Mouse (Mus musculus) large intestine, adult 2 months (tissue): ENCODE measurements at regions not wholly inside any gene's neighbourhood (a gene's known extent, or its start where the extent isn't known, plus 50 kb on each side); places are given as distances from the start of the nearest gene placed in this dataset.

Experiments
- DNase-seq: peaks from one replicate; pipeline ENCODE4 v3.0.0-alpha.2; 2012; ENCODE audit warnings: low read depth, low spot score
- WGBS: fragments of 180-500 bp; shearing (Covaris S2); methylation state at CpG from one replicate; pipeline ENCODE4 v1.1.7; 2018; 5-methylcytosine and 5-hydroxymethylcytosine counted together

GRCm38 (mm10) chr12:95054887-95055286 is 637.1 kb upstream of the Flrt2 start:
- DNase-seq = no peak
- 85% methylated on average over 3 of the region's 3 CpGs for WGBS

GRCm38 (mm10) chr12:95056926-95057325 is 635.1 kb upstream of the Flrt2 start:
- 81% methylated on average over 7 of the region's 7 CpGs for WGBS
- no peak for DNase-seq

GRCm38 (mm10) chr12:95059396-95059795 is 632.6 kb upstream of the Flrt2 start:
- 84% methylated on average over 2 of the region's 2 CpGs for WGBS
- DNase-seq = no peak

- 73% methylated on average over 2 of the region's 2 CpGs for WGBS
- no peak for DNase-seq
Measured at GRCm38 (mm10) chr12:95072307-95072706, 619.7 kb upstream of the Flrt2 start.

- WGBS = 70% methylated on average over 3 of the region's 3 CpGs
- DNase-seq = no peak
Measured at GRCm38 (mm10) chr12:95119223-95119952, 572.6 kb upstream of the Flrt2 start.

DNA sequence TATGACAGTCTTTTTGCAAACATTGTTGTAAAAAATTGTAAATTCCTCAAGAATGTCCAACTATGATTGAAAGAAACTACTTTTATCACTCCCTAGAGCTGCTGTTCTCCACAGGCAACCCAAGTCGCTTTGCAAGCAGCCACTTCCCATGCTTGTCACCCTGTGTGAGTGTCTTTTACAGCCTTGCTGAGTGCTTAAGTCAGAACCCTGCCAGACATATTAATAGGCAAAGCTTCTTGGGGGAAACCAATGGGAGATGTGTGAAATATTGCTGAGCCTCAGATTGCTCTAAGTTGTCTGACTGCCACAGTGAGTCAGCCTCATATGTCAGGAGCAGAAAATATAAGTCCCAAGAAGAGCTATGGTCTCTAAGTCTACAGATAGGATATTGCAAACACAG is 559.2 kb upstream of the Flrt2 start:
- WGBS = 63% methylated on average over 1 of the region's 1 CpGs
- DNase-seq = no peak

- no peak for DNase-seq
- WGBS = 71% methylated on average over 4 of the region's 4 CpGs
Measured at GRCm38 (mm10) chr12:95133482-95133881, 558.5 kb upstream of the Flrt2 start.

GRCm38 (mm10) chr12:95138167-95138566 is 553.9 kb upstream of the Flrt2 start:
- 60% methylated on average over 2 of the region's 2 CpGs for WGBS

GRCm38 (mm10) chr12:95171051-95171450 is 521.0 kb upstream of the Flrt2 start:
- 46% methylated on average over 2 of the region's 2 CpGs for WGBS
- no peak for DNase-seq

More at GRCm38 (mm10) chr12:95138167-95138566, 553.9 kb upstream of the Flrt2 start:
- DNase-seq = no peak

DNA sequence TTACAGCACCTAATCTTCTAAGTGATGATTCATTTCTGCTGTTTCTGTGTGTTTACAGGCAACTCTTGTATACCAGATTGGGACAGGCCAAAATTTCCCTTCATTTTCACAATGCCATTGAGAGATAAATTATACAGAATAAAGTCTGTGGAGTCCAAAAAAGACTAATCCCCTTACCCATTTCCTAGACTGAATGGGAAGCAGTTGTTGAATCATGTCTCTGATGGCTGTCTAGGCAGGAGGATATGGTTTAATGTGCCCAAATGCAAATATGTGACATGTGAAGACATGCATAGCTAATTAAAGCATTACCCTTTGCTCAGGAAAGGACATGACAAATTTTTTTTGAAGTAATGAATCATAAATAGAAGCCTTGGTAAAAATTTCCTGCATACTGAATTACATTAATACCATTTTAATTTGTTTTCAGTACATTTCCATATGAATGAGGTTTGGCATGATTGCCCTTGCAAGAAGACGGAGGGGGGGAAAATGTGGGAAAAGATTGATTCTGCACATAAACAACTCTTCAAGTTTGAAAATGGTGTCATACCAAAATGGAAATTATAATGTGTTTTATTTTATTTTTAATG is 518.1 kb upstream of the Flrt2 start:
- 90% methylated on average over 1 of the region's 1 CpGs for WGBS
- DNase-seq = no peak

DNA sequence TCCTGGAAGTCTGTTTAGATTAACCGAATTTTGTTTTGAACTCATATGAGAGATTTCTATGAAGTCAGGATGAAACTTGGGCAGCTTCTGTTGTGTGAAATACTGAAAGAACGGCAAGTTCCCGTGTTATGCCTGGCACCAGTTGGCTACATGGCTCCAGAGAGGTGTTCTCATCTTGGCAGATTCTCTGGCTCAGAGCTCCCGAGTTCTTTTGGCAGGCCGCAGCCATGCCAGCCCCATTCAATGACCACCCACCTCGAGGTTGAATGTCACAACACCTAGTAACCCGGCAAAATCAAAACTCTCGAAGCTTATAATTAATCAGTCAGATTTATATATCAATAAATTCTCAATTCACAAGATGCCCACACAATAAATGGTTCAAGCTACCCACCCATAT is 489.5 kb upstream of the Flrt2 start:
- no peak for DNase-seq
- WGBS = 89% methylated on average over 8 of the region's 8 CpGs

GRCm38 (mm10) chr12:95205081-95205480 is 486.9 kb upstream of the Flrt2 start:
- DNase-seq = no peak
- 78% methylated on average over 3 of the region's 3 CpGs for WGBS

DNA sequence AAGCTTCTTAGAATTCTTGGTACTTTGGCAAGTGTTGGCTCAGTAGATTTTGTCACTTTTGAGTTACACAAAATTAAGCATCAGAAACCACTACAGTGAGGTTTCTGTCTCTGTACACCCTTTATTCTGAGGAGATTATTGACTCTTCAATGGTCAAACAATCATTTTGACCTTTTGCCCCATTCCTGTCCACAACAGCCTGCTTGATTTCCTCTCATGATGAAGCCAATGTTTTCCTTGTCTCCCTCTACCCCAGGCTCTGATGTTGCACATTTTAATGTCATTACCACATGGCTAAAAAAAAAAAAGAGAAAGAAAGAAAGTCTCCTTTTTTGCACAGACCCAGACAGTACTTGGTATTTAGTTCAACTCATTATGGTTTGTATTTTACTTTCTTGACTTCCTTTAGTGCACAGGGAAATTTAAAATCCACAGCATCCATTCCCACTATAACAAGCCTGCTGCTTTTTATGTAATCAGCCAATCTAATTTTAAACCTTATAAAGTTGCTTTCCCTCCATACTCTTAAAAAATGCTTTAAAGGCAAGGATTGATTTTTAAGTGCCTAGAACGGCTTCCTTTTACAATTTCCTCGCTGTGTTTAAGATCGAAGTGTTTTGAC is 452.8 kb upstream of the Flrt2 start:
- WGBS = 40% methylated on average over 3 of the region's 3 CpGs
- no peak for DNase-seq

DNA sequence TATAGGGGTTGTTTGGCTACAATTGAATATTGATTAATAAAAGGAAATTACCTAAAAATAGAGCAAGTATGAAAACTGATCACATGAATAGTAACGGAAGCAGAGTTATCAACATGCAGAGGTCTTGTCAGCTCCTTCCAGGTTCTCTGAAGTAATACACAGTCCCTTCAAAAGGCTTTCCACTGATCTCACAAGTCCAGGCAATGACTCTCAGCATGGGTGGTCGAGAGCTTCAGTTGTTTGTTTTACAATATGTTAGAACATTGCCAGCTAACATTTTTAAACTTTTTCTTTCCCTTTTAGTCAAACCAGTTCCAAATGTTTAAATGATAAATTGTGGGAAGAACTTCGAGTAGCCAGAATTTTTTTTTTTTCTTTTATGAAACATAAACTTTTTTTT is 424.8 kb upstream of the Flrt2 start:
- no peak for DNase-seq
- 58% methylated on average over 3 of the region's 3 CpGs for WGBS

DNA sequence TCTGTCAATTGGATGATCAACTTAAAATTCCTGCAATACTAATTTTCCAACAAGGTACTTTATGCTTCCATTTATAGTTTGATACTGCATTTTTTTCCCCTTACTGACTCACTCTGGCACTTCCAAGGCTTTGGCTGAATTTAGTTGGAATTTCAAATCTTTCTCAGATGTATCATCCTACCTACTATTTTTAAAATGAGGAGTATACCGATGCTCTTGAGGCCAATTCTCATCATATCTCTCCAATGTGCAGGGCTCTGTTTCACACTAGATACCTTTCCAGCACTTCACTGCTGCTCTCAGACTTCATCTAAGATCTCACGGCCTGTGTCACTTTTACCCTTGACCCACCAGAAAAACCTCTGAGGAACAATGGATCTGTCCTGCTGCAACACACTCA is 386.6 kb upstream of the Flrt2 start:
- no peak for DNase-seq
- WGBS = 88% methylated on average over 2 of the region's 2 CpGs

DNA sequence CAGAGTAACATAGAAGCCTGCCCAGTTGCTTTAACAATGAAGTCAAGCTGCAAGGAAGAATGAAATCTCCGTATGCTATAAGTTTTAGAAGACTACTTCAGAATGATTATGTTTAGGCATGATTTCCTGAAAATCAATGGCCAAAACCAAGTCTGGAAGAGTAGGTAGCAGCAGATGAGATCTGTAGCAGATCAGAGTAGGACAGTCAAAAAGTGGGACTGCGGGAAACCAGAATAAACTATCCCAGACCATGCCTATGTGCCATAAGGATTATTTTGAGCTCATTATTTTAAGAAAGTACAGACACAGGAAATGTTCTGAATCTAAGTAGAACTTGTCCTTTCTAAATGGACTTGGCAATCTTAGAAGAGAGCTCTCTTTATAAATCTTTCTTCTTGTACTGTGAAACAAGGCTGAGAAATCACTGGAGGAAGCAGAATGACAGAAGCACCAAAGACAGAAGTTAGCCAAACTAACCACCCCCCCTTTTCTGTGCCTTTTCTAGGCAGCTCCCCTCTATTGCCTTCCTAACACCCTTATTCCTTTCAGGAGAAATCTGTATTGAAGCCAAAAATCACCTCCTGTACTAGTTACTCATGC is 376.8 kb upstream of the Flrt2 start:
- 90% methylated on average over 2 of the region's 2 CpGs for WGBS
- no peak for DNase-seq

DNA sequence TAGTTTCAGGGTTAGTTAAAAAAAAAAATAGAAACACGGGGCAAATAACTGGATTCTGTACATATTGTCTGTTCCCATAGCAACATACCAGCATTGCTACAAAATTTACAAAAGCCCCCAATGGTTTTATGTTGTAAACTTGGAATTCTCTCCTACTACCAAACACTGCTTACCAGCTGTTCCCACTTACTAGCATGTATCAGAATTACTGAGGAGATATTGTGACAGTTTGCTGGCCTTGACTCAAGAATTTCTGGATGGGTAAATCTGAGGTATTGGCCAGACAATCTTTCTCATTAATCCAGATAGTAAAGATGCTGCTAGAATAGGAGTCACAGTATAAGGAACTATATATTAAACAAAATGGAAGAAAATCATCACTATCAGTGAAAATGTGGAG is 375.2 kb upstream of the Flrt2 start:
- 64% methylated on average over 1 of the region's 1 CpGs for WGBS
- no peak for DNase-seq

GRCm38 (mm10) chr12:95321693-95322092 is 370.3 kb upstream of the Flrt2 start:
- DNase-seq = no peak
- WGBS = 90% methylated on average over 3 of the region's 3 CpGs

- 92% methylated on average over 1 of the region's 1 CpGs for WGBS
- no peak for DNase-seq
Measured at GRCm38 (mm10) chr12:95329666-95330065, 362.4 kb upstream of the Flrt2 start.

DNA sequence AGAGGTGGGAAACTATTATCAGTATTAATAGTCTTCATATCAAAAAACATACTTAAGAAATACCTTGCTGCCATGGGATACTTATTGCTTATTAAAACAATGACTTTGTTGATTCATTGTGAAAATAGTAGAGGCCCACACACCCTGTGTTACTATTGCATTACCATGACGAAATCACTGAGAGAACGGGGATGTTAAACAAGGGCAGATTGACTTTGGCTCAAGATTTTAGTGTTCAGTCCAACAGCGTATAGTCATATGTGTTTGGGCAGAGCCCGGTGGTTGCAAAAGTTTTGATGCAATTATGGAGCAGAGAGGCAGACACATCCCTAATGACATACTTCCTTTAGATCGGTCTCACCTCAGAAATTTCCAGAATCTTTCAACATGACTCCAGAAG is 344.2 kb upstream of the Flrt2 start:
- DNase-seq = no peak
- WGBS = 55% methylated on average over 5 of the region's 5 CpGs

GRCm38 (mm10) chr12:95355151-95355550 is 336.9 kb upstream of the Flrt2 start:
- WGBS = 70% methylated on average over 6 of the region's 6 CpGs
- no peak for DNase-seq
